Mouse (Mus musculus): Measurements from ENCODE around the gene Sf3a3. TPM values are rescaled to one million over a fixed set of nuclear protein-coding genes. Genes with fewer than 3 reads are reported as not detected.

Sf3a3 gene
- polyA plus RNA-seq, 1 experiment from 2014 or later, result 63.5 TPM

GRCm38 (mm10) chr4:124772125-124772524, 57.5 kb downstream of the Sf3a3 start:
- DNase-seq (ENCODE audit: low spot score) (peak; percentile 57), ATAC-seq (ENCODE audit: low FRiP score, low TSS enrichment) (peak; percentile 95)
- H3K9ac ChIP-seq (ENCODE audit: low read length), result peak overlapping the region; percentile 52
- WGBS, result 29% methylated on average over 4 of the region's 4 CpGs
- peak overlapping the region; percentile 85 for H3K27ac ChIP-seq (replicated peaks)
- H3K27me3 ChIP-seq (ENCODE audit: control insufficient read depth, insufficient read depth, low read length), result no peaks in the 10 kb centered on the region
- H3K9me3 ChIP-seq (ENCODE audit: control insufficient read depth, low read length), result no peaks in the 10 kb centered on the region
- no peak for TF ChIP-seq EP300 (optimal IDR thresholded peaks at IDR 0.05)
- TF ChIP-seq CTCF (IDR thresholded peaks at IDR 0.05; ENCODE audit: low read depth), result no peak
- H3K4me2 ChIP-seq (replicated peaks; ENCODE audit: low read depth), result no peak overlapping the region
- no peak overlapping the region for H3K4me3 ChIP-seq (ENCODE audit: low read depth, low read length)
- no peaks in the 10 kb centered on the region for H3K36me3 ChIP-seq (ENCODE audit: control insufficient read depth, insufficient read depth, low read length)
- H3K4me1 ChIP-seq (replicated peaks; ENCODE audit: control insufficient read depth, insufficient read depth), result no peaks in the 10 kb centered on the region; the same call in 1 of the 2 replicates

- Histone ChIP-seq H3K4me1 (replicated peaks; ENCODE audit: control insufficient read depth, insufficient read depth) (no peaks in the 10 kb centered on the region), H3K27me3 (ENCODE audit: control insufficient read depth, insufficient read depth, low read length) (no peaks in the 10 kb centered on the region), H3K9me3 (ENCODE audit: control insufficient read depth, low read length) (no peaks in the 10 kb centered on the region), H3K9ac (ENCODE audit: low read length) (no peak overlapping the region), H3K27ac (replicated peaks) (no peak overlapping the region), H3K36me3 (ENCODE audit: control insufficient read depth, insufficient read depth, low read length) (no peaks in the 10 kb centered on the region), H3K4me3 (ENCODE audit: low read depth, low read length) (no peak overlapping the region), H3K4me2 (replicated peaks; ENCODE audit: low read depth) (no peak overlapping the region)
- WGBS, result 82% methylated on average over 1 of the region's 2 CpGs
- no peak for ATAC-seq (ENCODE audit: low FRiP score, low TSS enrichment)
- no peak for DNase-seq (ENCODE audit: low spot score)
- TF ChIP-seq EP300 (optimal IDR thresholded peaks at IDR 0.05), result no peak
Observed at GRCm38 (mm10) chr4:124773449-124773848, 58.9 kb downstream of the Sf3a3 start.

- TF ChIP-seq CTCF (IDR thresholded peaks at IDR 0.05; ENCODE audit: low read depth) (no peak), EP300 (optimal IDR thresholded peaks at IDR 0.05) (no peak)
- Histone ChIP-seq H3K36me3 (ENCODE audit: control insufficient read depth, insufficient read depth, low read length) (peaks cover 3% of the 10 kb centered on the region; the same call in 1 of the 2 replicates), H3K9ac (ENCODE audit: low read length) (no peak overlapping the region), H3K4me2 (replicated peaks; ENCODE audit: low read depth) (no peak overlapping the region), H3K27me3 (ENCODE audit: control insufficient read depth, insufficient read depth, low read length) (no peaks in the 10 kb centered on the region), H3K4me3 (ENCODE audit: low read depth, low read length) (no peak overlapping the region), H3K4me1 (replicated peaks; ENCODE audit: control insufficient read depth, insufficient read depth) (no peaks in the 10 kb centered on the region), H3K27ac (replicated peaks) (no peak overlapping the region), H3K9me3 (ENCODE audit: control insufficient read depth, low read length) (no peaks in the 10 kb centered on the region)
- DNase-seq (ENCODE audit: low spot score) (no peak), ATAC-seq (ENCODE audit: low FRiP score, low TSS enrichment) (no peak)
- 93% methylated on average over 6 of the region's 6 CpGs for WGBS
Observed at GRCm38 (mm10) chr4:124773995-124774394, 59.4 kb downstream of the Sf3a3 start.

GRCm38 (mm10) chr4:124774429-124774828, 59.9 kb downstream of the Sf3a3 start:
- TF ChIP-seq CTCF (IDR thresholded peaks at IDR 0.05; ENCODE audit: low read depth) (no peak), EP300 (optimal IDR thresholded peaks at IDR 0.05) (no peak)
- Histone ChIP-seq H3K9ac (ENCODE audit: low read length) (no peak overlapping the region), H3K27me3 (ENCODE audit: control insufficient read depth, insufficient read depth, low read length) (no peaks in the 10 kb centered on the region), H3K4me2 (replicated peaks; ENCODE audit: low read depth) (no peak overlapping the region), H3K36me3 (ENCODE audit: control insufficient read depth, insufficient read depth, low read length) (peaks cover 5% of the 10 kb centered on the region; the same call in 1 of the 2 replicates), H3K4me3 (ENCODE audit: low read depth, low read length) (no peak overlapping the region), H3K27ac (replicated peaks) (no peak overlapping the region), H3K4me1 (replicated peaks; ENCODE audit: control insufficient read depth, insufficient read depth) (no peaks in the 10 kb centered on the region), H3K9me3 (ENCODE audit: control insufficient read depth, low read length) (no peaks in the 10 kb centered on the region)
- DNase-seq (ENCODE audit: low spot score) (no peak), ATAC-seq (ENCODE audit: low FRiP score, low TSS enrichment) (no peak)
- 70% methylated on average over 2 of the region's 2 CpGs for WGBS

GRCm38 (mm10) chr4:124781361-124781760, 66.8 kb downstream of the Sf3a3 start:
- no peaks in the 10 kb centered on the region for H3K27me3 ChIP-seq (ENCODE audit: control insufficient read depth, insufficient read depth, low read length)
- peaks cover 17% of the 10 kb centered on the region for H3K36me3 ChIP-seq (ENCODE audit: control insufficient read depth, insufficient read depth, low read length)
- no peak overlapping the region for H3K4me2 ChIP-seq (replicated peaks; ENCODE audit: low read depth)
- no peak overlapping the region for H3K4me3 ChIP-seq (ENCODE audit: low read depth, low read length)
- TF ChIP-seq EP300 (optimal IDR thresholded peaks at IDR 0.05), result no peak
- DNase-seq (ENCODE audit: low spot score), result no peak
- no peaks in the 10 kb centered on the region for H3K9me3 ChIP-seq (ENCODE audit: control insufficient read depth, low read length)
- no peak for ATAC-seq (ENCODE audit: low FRiP score, low TSS enrichment)
- H3K4me1 ChIP-seq (replicated peaks; ENCODE audit: control insufficient read depth, insufficient read depth), result no peaks in the 10 kb centered on the region
- H3K9ac ChIP-seq (ENCODE audit: low read length), result no peak overlapping the region
- no peak overlapping the region for H3K27ac ChIP-seq (replicated peaks)
- WGBS, result 86% methylated on average over 7 of the region's 7 CpGs

MicroRNAs within 50 kb of the gene (microRNA counts, 519-probe panel; counts per million panel counts)
- microRNA mmu-miR-697 (not detected), microRNA mmu-miR-698 (not detected)

Small RNAs within 50 kb of the gene (microRNA-seq; reads per million reads assigned to microRNA genes)
- not detected for gene Gm24721
- gene Mir697, result not detected
- not detected for gene Mir698

Other genes starting within 250 kb of the Sf3a3 start
- gene 3100002H09Rik, start 104.0 kb upstream of the Sf3a3 start, polyA plus RNA-seq (2015; fragmentation: Nextera tagmentation; extraction: Ambion mirVana), result not detected in 2 replicates
- gene Pou3f1, start 58.0 kb upstream of the Sf3a3 start, polyA plus RNA-seq (2015; fragmentation: Nextera tagmentation; extraction: Ambion mirVana), result 0.13 TPM in 2 replicates
- 105 TPM in 2 replicates for gene Utp11, start 21.2 kb upstream of the Sf3a3 start, polyA plus RNA-seq (2015; fragmentation: Nextera tagmentation; extraction: Ambion mirVana)
- 7.4 and 9.0 TPM in 2 replicates for gene Fhl3, start 14.1 kb upstream of the Sf3a3 start, polyA plus RNA-seq (2015; fragmentation: Nextera tagmentation; extraction: Ambion mirVana)
- 23.5 and 24.8 TPM in 2 replicates for gene Inpp5b, start 27.1 kb downstream of the Sf3a3 start, polyA plus RNA-seq (2015; fragmentation: Nextera tagmentation; extraction: Ambion mirVana)
- 10.6 and 11.6 TPM in 2 replicates for gene Mtf1, start 87.3 kb downstream of the Sf3a3 start, polyA plus RNA-seq (2015; fragmentation: Nextera tagmentation; extraction: Ambion mirVana)
- gene Yrdc, start 135.9 kb downstream of the Sf3a3 start, polyA plus RNA-seq (2015; fragmentation: Nextera tagmentation; extraction: Ambion mirVana), result 31.2 and 32.3 TPM in 2 replicates
- 64.1 and 65.8 TPM in 2 replicates for gene 1110065P20Rik, start 136.4 kb downstream of the Sf3a3 start, polyA plus RNA-seq (2015; fragmentation: Nextera tagmentation; extraction: Ambion mirVana)
- 0.19 and 0.21 TPM in 2 replicates for gene Maneal, start 147.4 kb downstream of the Sf3a3 start, polyA plus RNA-seq (2015; fragmentation: Nextera tagmentation; extraction: Ambion mirVana)
- gene Epha10, start 166.1 kb downstream of the Sf3a3 start, polyA plus RNA-seq (2015; fragmentation: Nextera tagmentation; extraction: Ambion mirVana), result 0.17 TPM in 1 of 2 replicates, not detected in the other
- 6.1 and 6.9 TPM in 2 replicates for gene 9930104L06Rik, start 222.3 kb downstream of the Sf3a3 start, polyA plus RNA-seq (2015; fragmentation: Nextera tagmentation; extraction: Ambion mirVana)
- 26.9 and 34.9 TPM in 2 replicates for gene Cdca8, start 224.5 kb downstream of the Sf3a3 start, polyA plus RNA-seq (2015; fragmentation: Nextera tagmentation; extraction: Ambion mirVana)